10 mouse cellular contexts compared by ENCODE assay signal in the genomic region with DNA sequence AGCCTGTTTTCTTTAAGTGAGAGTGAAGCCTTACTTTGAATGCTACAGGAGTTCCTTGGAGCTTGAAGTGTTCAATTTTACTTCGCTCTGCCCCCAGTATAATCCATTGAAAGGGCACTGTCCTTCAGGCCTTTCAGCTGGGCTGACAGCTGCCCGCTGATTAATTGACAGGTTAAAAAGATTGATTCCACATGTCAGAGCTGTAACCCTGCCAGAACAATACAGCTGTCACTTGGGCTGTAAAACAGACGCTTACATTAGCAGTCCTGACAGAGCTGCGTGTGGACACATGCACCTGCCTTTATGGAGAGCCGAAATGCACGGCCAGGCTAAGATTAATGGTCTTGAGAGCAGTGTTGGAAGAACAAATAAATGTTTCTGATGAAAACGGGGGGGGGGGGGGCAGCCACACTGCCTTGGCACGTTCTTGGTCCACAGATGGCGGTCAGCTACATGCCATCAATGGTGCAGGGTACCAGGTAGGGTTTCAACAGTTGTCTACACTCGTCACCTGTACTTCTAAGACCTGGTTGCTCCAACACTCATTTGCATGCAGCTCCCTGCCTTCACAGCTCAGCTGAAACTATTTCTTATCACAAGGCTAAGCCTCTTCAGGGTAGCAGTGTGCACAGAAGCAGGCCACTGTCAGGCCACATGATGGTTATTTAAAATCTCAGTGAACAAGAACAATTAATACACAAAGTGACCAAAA.
DNase-seq lines count a peak whose midpoint lies in the region; ATAC-seq and TF ChIP-seq lines count a peak whose summit lies in the region.
"Had no signal": no experiment of that assay in that cellular context is flagged by ENCODE, and none has a peak within 500 bp of the region (broad histone marks: within the 10 kb centered on the region; RNA-seq: fewer than 3 reads in every experiment).

No protein-coding gene starts in this region.

- H3K4me2 ChIP-seq in forebrain, embryonic 12.5 days: no peak overlapping the region; the same call in 1 of the 2 replicates
- no peak overlapping the region for H3K4me2 ChIP-seq in myocyte (ENCODE audit: low read depth)
- H3K4me2 ChIP-seq: kidney, embryonic 15.5 days; lung, embryonic 14.5 days had no signal

- no peak overlapping the region for H3K4me3 ChIP-seq in forebrain, embryonic 12.5 days (replicated peaks)
- no peak overlapping the region for H3K4me3 ChIP-seq in myocyte
- H3K4me3 ChIP-seq: kidney, embryonic 15.5 days had no signal

- no peaks in the 10 kb centered on the region for H3K9me3 ChIP-seq in forebrain, embryonic 12.5 days
- H3K9me3 ChIP-seq: kidney, embryonic 15.5 days had no signal

- no peaks in the 10 kb centered on the region for H3K27me3 ChIP-seq in forebrain, embryonic 12.5 days
- peaks cover 9% of the 10 kb centered on the region for H3K27me3 ChIP-seq in myocyte (ENCODE audit: control insufficient read depth, insufficient read depth, insufficient read length)
- H3K27me3 ChIP-seq: kidney, embryonic 15.5 days had no signal

- H3K79me2 ChIP-seq in myocyte (ENCODE audit: control insufficient read depth, insufficient read depth): no peaks in the 10 kb centered on the region

- peak overlapping the region; percentile 63 for H3K27ac ChIP-seq in forebrain, embryonic 12.5 days
- H3K27ac ChIP-seq: kidney, embryonic 15.5 days had no signal

- ATAC-seq in forebrain, embryonic 12.5 days (ENCODE audit: low FRiP score): peak; percentile 90; the same call in 1 of the 2 replicates

- H3K36me3 ChIP-seq in forebrain, embryonic 12.5 days (replicated peaks): no peaks in the 10 kb centered on the region
- H3K36me3 ChIP-seq in myocyte (ENCODE audit: control insufficient read depth, insufficient read depth): no peaks in the 10 kb centered on the region
- H3K36me3 ChIP-seq: kidney, embryonic 15.5 days had no signal

- peak; percentile 62 for DNase-seq in embryo, embryonic 11 days
- peak; percentile 37 for DNase-seq in hindlimb bud, embryonic 11.5 days (ENCODE audit: extremely low spot score, low read depth, low spot score)
- DNase-seq in spleen, adult 18-20 months: no peak
- no peak for DNase-seq in c-Kit-positive CD71-positive TER-119-positive erythroid progenitor cells, embryonic 14.5 days (ENCODE audit: low spot score)
- no peak for DNase-seq in adrenal gland, postnatal 36 days
- DNase-seq: lung, embryonic 14.5 days; right cerebral cortex, postnatal 4 days had no signal

- H3ac ChIP-seq in myocyte (ENCODE audit: control insufficient read depth, insufficient read length): no peak overlapping the region

- no peak for TF ChIP-seq POLR2A in myocyte (IDR thresholded peaks at IDR 0.05; ENCODE audit: insufficient read length, low read depth)

- peaks cover 15% of the 10 kb centered on the region for H3K4me1 ChIP-seq in forebrain, embryonic 12.5 days

- 20% methylated on average over 10 of the region's 10 CpGs for WGBS in forebrain, embryonic 12.5 days

- no peak overlapping the region for H3K9ac ChIP-seq in forebrain, embryonic 12.5 days
- H3K9ac ChIP-seq: kidney, embryonic 15.5 days; lung, embryonic 14.5 days had no signal

TF ChIP-seq in myocyte, 11 proteins besides CTCF, POLR2A, EP300 and RAD21:
- TF ChIP-seq MYOD1 (IDR thresholded peaks at IDR 0.05; ENCODE audit: control insufficient read depth in 1 of 3, insufficient read length in 2 of 3, low read depth in 2 of 3): peak in 2 of 3 experiments; percentile 30 to 60
- no peak for TF ChIP-seq CEBPB (IDR thresholded peaks at IDR 0.05; ENCODE audit: insufficient read depth, poor library complexity, severe bottlenecking)
- TF ChIP-seq TCF3 (IDR thresholded peaks at IDR 0.05; ENCODE audit: insufficient read length, low read depth): peak; percentile 57
- peak in 1 of 3 experiments; percentile 33 for TF ChIP-seq MYOG (IDR thresholded peaks at IDR 0.05; ENCODE audit: control insufficient read depth in 1 of 3, insufficient read depth in 1 of 3, insufficient read length in 2 of 3, low read depth in 2 of 3)
- TF ChIP-seq E2F4 (IDR thresholded peaks at IDR 0.05; ENCODE audit: insufficient read depth): no peak
- TF ChIP-seq USF1 (IDR thresholded peaks at IDR 0.05; ENCODE audit: low read depth): no peak
- no peak for TF ChIP-seq MAX (IDR thresholded peaks at IDR 0.05; ENCODE audit: low read depth)
- no peak for TF ChIP-seq POLR2AphosphoS2 (IDR thresholded peaks at IDR 0.05; ENCODE audit: insufficient read length, low read depth)
- TF ChIP-seq REST (IDR thresholded peaks at IDR 0.05; ENCODE audit: insufficient read depth, insufficient read length): no peak
- TF ChIP-seq SRF (IDR thresholded peaks at IDR 0.05; ENCODE audit: control insufficient read depth, insufficient read length, low read depth): no peak
- peak; percentile 12 for TF ChIP-seq TCF12 (IDR thresholded peaks at IDR 0.05; ENCODE audit: insufficient read depth, poor library complexity, severe bottlenecking)

Comparison
In these comparisons a context has a peak if more than half of its experiments do, and no peak if none do; other contexts are left out.
1. DNase-seq: peak in embryo, embryonic 11 days (single experiment) and hindlimb bud, embryonic 11.5 days (single experiment); none in spleen, adult 18-20 months (0 of 2), c-Kit-positive CD71-positive TER-119-positive erythroid progenitor cells, embryonic 14.5 days (single experiment) and adrenal gland, postnatal 36 days (0 of 2).